Mouse (Mus musculus) CH12.LX (cell line): ENCODE results near the gene Lmntd2. TPM values are rescaled to one million over a fixed set of nuclear protein-coding genes. Genes with fewer than 3 reads are reported as not detected.

Experiments used
- DNase-seq: peaks from one replicate; pipeline ENCODE4 v3.0.0-alpha.2; 2013; ENCODE audit errors: extremely low read depth
- H3K27ac ChIP-seq: 2 replicates; pipeline ENCODE4 v1.5.1; 2012; ENCODE audit warnings: low read depth, mild to moderate bottlenecking, control low read depth, moderate library complexity; ENCODE audit not compliant: insufficient read depth
- H3K27me3 ChIP-seq: replicated peaks from 2 replicates; pipeline ENCODE3; 2012; ENCODE audit warnings: inconsistent platforms
- H3K36me3 ChIP-seq, 2 experiments: replicated peaks in 1 of 2; 2 replicates each; pipeline versions ENCODE3 to v1.6.1; 2012; ENCODE audit warnings: inconsistent platforms in 1 of 2, low read length in 1 of 2, mild to moderate bottlenecking in 1 of 2, mixed read lengths in 1 of 2, moderate library complexity in 1 of 2; ENCODE audit not compliant: control insufficient read depth in 1 of 2, insufficient read depth in 1 of 2
- H3K4me1 ChIP-seq, 2 experiments: 2 replicates each; pipeline ENCODE4 v1.6.1; 2012; ENCODE audit warnings: inconsistent platforms in 1 of 2, moderate library complexity in 1 of 2; ENCODE audit not compliant: insufficient read depth in 2 of 2, control insufficient read depth in 1 of 2
- H3K4me2 ChIP-seq: 2 replicates; pipeline ENCODE4 v1.6.1; 2012; ENCODE audit warnings: low read depth, mild to moderate bottlenecking, control low read depth; ENCODE audit not compliant: poor library complexity, insufficient read depth, severe bottlenecking
- H3K4me3 ChIP-seq, 3 experiments: fragments of 150-350 bp in 1 of 3; sonication (generic) in 1 of 3; replicated peaks in 1 of 3; 2 replicates each; pipeline versions ENCODE3 to v1.5.1; 2011 to 2012; ENCODE audit warnings: low read depth in 2 of 3, low read length in 2 of 3, mild to moderate bottlenecking in 2 of 3, moderate library complexity in 2 of 3, control low read depth in 1 of 3, improper control_type of control experiment in 1 of 3, inconsistent platforms in 1 of 3, mixed read lengths in 1 of 3; ENCODE audit not compliant: poor library complexity in 1 of 3
- H3K79me2 ChIP-seq: replicated peaks from 2 replicates; pipeline ENCODE4 v1.6.1; 2012; ENCODE audit warnings: mild to moderate bottlenecking, moderate library complexity; ENCODE audit not compliant: control insufficient read depth, poor library complexity, insufficient read depth, severe bottlenecking; ENCODE audit errors: extremely low read depth
- H3K9ac ChIP-seq: 2 replicates; pipeline ENCODE4 v1.6.1; 2012; ENCODE audit warnings: low read depth, mild to moderate bottlenecking, control low read depth, moderate library complexity; ENCODE audit not compliant: insufficient read depth
- H3K9me3 ChIP-seq: replicated peaks from 2 replicates; pipeline ENCODE3; 2012; ENCODE audit warnings: low read length, inconsistent platforms, mixed read lengths
- BHLHE40 ChIP-seq: IDR thresholded peaks from 2 replicates; pipeline ENCODE4 v1.6.1; 2011; ENCODE audit warnings: mild to moderate bottlenecking, low read depth, low read length, improper control_type of control experiment
- CHD2 ChIP-seq: IDR thresholded peaks from 2 replicates; pipeline ENCODE4 v1.6.1; 2011; ENCODE audit warnings: low read length, improper control_type of control experiment
- CTCF ChIP-seq, 2 experiments: IDR thresholded peaks in 1 of 2; conservative IDR thresholded peaks in 1 of 2; 2 replicates each; pipeline ENCODE4 v1.5.1; 2011 to 2012; ENCODE audit warnings: low read depth in 2 of 2, low read length in 2 of 2, improper control_type of control experiment in 1 of 2, inconsistent platforms in 1 of 2, mild to moderate bottlenecking in 1 of 2, moderate library complexity in 1 of 2
- E2F4 ChIP-seq: IDR thresholded peaks from 2 replicates; pipeline ENCODE4 v1.6.1; 2011; ENCODE audit warnings: low read depth, low read length, improper control_type of control experiment; ENCODE audit not compliant: insufficient replicate concordance
- ELF1 ChIP-seq: IDR thresholded peaks from 2 replicates; pipeline ENCODE4 v1.6.1; 2014; ENCODE audit warnings: low read depth, mild to moderate bottlenecking, inconsistent platforms, low read length, improper control_type of control experiment
- EP300 ChIP-seq: IDR thresholded peaks from 2 replicates; pipeline ENCODE4 v1.6.1; 2011; ENCODE audit warnings: low read length, improper control_type of control experiment
- ETS1 ChIP-seq: conservative IDR thresholded peaks from 2 replicates; pipeline ENCODE4 v1.6.1; 2012; ENCODE audit warnings: low read depth, mild to moderate bottlenecking, inconsistent platforms, low read length, improper control_type of control experiment, moderate library complexity
- GABPA ChIP-seq: IDR thresholded peaks from 2 replicates; pipeline ENCODE4 v1.6.1; 2012; ENCODE audit warnings: low read depth, low read length, improper control_type of control experiment, inconsistent platforms; ENCODE audit not compliant: insufficient replicate concordance
- HCFC1 ChIP-seq: IDR thresholded peaks from 2 replicates; pipeline ENCODE4 v1.6.1; 2012; ENCODE audit warnings: low read depth, mild to moderate bottlenecking, inconsistent platforms, low read length, improper control_type of control experiment
- JUN ChIP-seq: IDR thresholded peaks from 2 replicates; pipeline ENCODE4 v1.6.1; 2011; ENCODE audit warnings: low read depth, mild to moderate bottlenecking, low read length, improper control_type of control experiment, moderate library complexity; ENCODE audit not compliant: insufficient read depth
- KAT2A ChIP-seq: IDR thresholded peaks from 2 replicates; pipeline ENCODE4 v1.6.1; 2012; ENCODE audit warnings: low read length, improper control_type of control experiment, inconsistent platforms; ENCODE audit not compliant: insufficient replicate concordance
- MAFK ChIP-seq: IDR thresholded peaks from 2 replicates; pipeline ENCODE4 v1.6.1; 2011; ENCODE audit warnings: low read length, improper control_type of control experiment; ENCODE audit not compliant: insufficient replicate concordance
- MAX ChIP-seq: IDR thresholded peaks from 2 replicates; pipeline ENCODE4 v1.6.1; 2011; ENCODE audit warnings: low read length, improper control_type of control experiment
- MAZ ChIP-seq: IDR thresholded peaks from 2 replicates; pipeline ENCODE4 v1.6.1; 2012; ENCODE audit warnings: low read depth, mild to moderate bottlenecking, inconsistent platforms, low read length, improper control_type of control experiment, moderate library complexity
- MEF2A ChIP-seq: IDR thresholded peaks from 2 replicates; pipeline ENCODE4 v1.6.1; 2014; ENCODE audit warnings: low read depth, mild to moderate bottlenecking, inconsistent platforms, low read length, improper control_type of control experiment, borderline replicate concordance
- MXI1 ChIP-seq: IDR thresholded peaks from 2 replicates; pipeline ENCODE4 v1.6.1; 2011; ENCODE audit warnings: mild to moderate bottlenecking, low read depth, low read length, improper control_type of control experiment
- NELFE ChIP-seq: IDR thresholded peaks from 2 replicates; pipeline ENCODE4 v1.6.1; 2011; ENCODE audit warnings: low read depth, low read length, improper control_type of control experiment
- NRF1 ChIP-seq: IDR thresholded peaks from 2 replicates; pipeline ENCODE4 v1.6.1; 2014; ENCODE audit warnings: low read depth, mild to moderate bottlenecking, inconsistent platforms, low read length, improper control_type of control experiment, moderate library complexity
- POLR2A ChIP-seq: IDR thresholded peaks from 2 replicates; pipeline ENCODE4 v1.6.1; 2011; ENCODE audit warnings: low read depth, mild to moderate bottlenecking, improper control_type of control experiment, low read length
- RAD21 ChIP-seq: IDR thresholded peaks from 2 replicates; pipeline ENCODE4 v1.6.1; 2011; ENCODE audit warnings: low read depth, mild to moderate bottlenecking, low read length, improper control_type of control experiment, moderate library complexity
- RCOR1 ChIP-seq: conservative IDR thresholded peaks from 2 replicates; pipeline ENCODE4 v1.6.1; 2012; ENCODE audit warnings: low read depth, mild to moderate bottlenecking, inconsistent platforms, low read length, improper control_type of control experiment
- TBP ChIP-seq: conservative IDR thresholded peaks from 2 replicates; pipeline ENCODE4 v1.6.1; 2011; ENCODE audit warnings: low read depth, low read length, improper control_type of control experiment
- TCF12 ChIP-seq: IDR thresholded peaks from 2 replicates; pipeline ENCODE4 v1.6.1; 2014; ENCODE audit warnings: low read depth, mild to moderate bottlenecking, inconsistent platforms, low read length, improper control_type of control experiment
- UBTF ChIP-seq: IDR thresholded peaks from 2 replicates; pipeline ENCODE4 v1.6.1; 2012; ENCODE audit warnings: low read depth, mild to moderate bottlenecking, inconsistent platforms, low read length, improper control_type of control experiment, moderate library complexity
- USF1 ChIP-seq: IDR thresholded peaks from 2 replicates; pipeline ENCODE4 v1.6.1; 2014; ENCODE audit warnings: low read depth, mild to moderate bottlenecking, inconsistent platforms, low read length, improper control_type of control experiment
- ZNF384 ChIP-seq: IDR thresholded peaks from 2 replicates; pipeline ENCODE4 v1.6.1; 2012; ENCODE audit warnings: low read depth, low read length, improper control_type of control experiment, inconsistent platforms
- dilution Hi-C: fragments of 300-500 bp; cut with MboI; formaldehyde crosslinking; loops from 2 replicates; pipeline ENCODE4 v1.14.3; 2020; ENCODE audit warnings: low sequenced_read_pairs; ENCODE audit not compliant: extremely low pct_unique_long_range_greater_than_20kb, extremely low pct_ligation_motif_present
- in situ Hi-C: fragments of 300-500 bp; cut with MboI; formaldehyde crosslinking; loops from 3 replicates; pipeline ENCODE4 v1.14.3; 2019; ENCODE audit warnings: low sequenced_read_pairs, low pct_ligation_motif_present, low pct_unique_long_range_greater_than_20kb, mixed read lengths
- polyA plus RNA-seq: library from polyadenylated mRNA; unstranded; fragments of >175 nt; gene quantifications from 2 replicates; pipeline ENCODE4 v1.2.1, GENCODE M21; 2012; ENCODE audit warnings: low read depth; ENCODE audit not compliant: insufficient read length
- total RNA-seq, 2 experiments: library from RNA; depleted of rRNA; stranded (reverse); fragments of 300-350 nt in 1 of 2; fragments of >200 nt in 1 of 2; gene quantifications; 2 replicates each; pipeline ENCODE4 v1.2.3; 2012 to 2014

Lmntd2 gene
- total and polyA plus RNA-seq, 3 experiments, result 0.89 to 1.1 (median 0.97) TPM

DNA sequence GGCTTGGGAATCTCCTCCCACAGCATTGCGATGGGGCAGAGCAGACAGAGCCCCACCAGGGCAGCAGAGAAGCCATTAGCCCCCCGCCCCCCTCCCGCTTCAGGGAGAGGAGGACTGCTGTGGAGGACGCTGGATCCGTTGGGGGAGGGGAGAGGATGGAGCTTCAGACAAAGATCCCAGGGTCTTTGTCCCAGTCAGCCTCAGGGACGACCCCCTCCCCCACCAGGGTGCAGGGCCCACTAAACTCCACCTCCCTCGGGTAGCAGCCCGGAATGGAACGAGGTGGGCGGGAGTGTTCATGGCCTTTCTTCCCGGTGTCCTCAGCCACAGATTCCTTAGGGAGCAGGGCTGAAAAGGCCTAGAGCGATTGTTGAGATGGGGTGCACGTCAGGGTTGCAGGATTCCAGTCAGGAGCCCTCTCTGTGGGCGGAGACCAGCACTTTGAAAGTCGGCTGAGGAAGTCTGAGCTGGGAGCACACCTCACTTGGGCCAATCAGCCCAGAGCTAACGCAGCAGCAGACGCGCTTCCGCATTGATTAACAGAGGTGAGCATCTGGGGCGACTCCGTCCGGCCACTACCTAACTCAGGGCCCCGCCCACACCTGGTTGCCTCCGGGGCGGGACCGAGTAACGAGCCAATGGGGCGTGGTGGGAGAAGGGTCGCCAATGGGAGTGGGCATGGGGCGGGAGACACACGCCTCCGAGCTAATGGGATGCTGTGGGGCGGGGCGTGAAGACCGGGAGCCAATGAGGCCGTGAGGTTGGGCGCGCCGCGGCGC is 1.4 kb upstream of the Lmntd2 start, which contains the start of gene Rassf7:
TSS of gene Rassf7 (plus strand) at position 760 of the 779 bp plus-strand sequence.
- peaks cover 0 to 28% of the 10 kb centered on the region in 2 experiments for H3K36me3 ChIP-seq
- H3K4me2 ChIP-seq, result peak within 1 kb of the TSS; percentile 64
- TF ChIP-seq TBP, result 0 out of 2 replicates have a peak, but pooled peaks have one; percentile 63
- TF ChIP-seq RCOR1, result 0 out of 2 replicates have a peak, but pooled peaks have one; percentile 18
- TF ChIP-seq CHD2, result peak; percentile 66; the same call in 1 of the 2 replicates
- no peak for TF ChIP-seq ZNF384
- peak; percentile 81 for TF ChIP-seq POLR2A
- TF ChIP-seq MAZ, result peak; percentile 9; the same call in 1 of the 2 replicates
- peak; percentile 94 for TF ChIP-seq ELF1
- TF ChIP-seq TCF12, result peak; percentile 61; the same call in 1 of the 2 replicates
- TF ChIP-seq JUN, result no peak
- peak; percentile 26; the same call in 1 of the 2 replicates for TF ChIP-seq HCFC1
- no peak for TF ChIP-seq MEF2A
- peak; percentile 61 for TF ChIP-seq MXI1
- TF ChIP-seq NRF1, result peak; percentile 31; the same call in 1 of the 2 replicates
- TF ChIP-seq BHLHE40, result no peak
- peak; percentile 67; the same call in 1 of the 2 replicates for TF ChIP-seq NELFE
- H3K79me2 ChIP-seq, result no peaks in the 10 kb centered on the region
- in situ Hi-C loops, result no loop called here
- H3K9ac ChIP-seq, result peak within 1 kb of the TSS; percentile 49
- peaks cover 32% of the 10 kb centered on the region for H3K27me3 ChIP-seq
- H3K4me3 ChIP-seq, result peak within 1 kb of the TSS; percentile 65 to 84 (median 74)
- peaks cover 10 to 30% of the 10 kb centered on the region in 2 experiments for H3K4me1 ChIP-seq
- no peaks in the 10 kb centered on the region for H3K9me3 ChIP-seq
- H3K27ac ChIP-seq, result no peak within 1 kb of the TSS; the same call in 1 of the 2 replicates
- dilution Hi-C loops, result no loop called here
- DNase-seq, result peak; percentile 98

DNA sequence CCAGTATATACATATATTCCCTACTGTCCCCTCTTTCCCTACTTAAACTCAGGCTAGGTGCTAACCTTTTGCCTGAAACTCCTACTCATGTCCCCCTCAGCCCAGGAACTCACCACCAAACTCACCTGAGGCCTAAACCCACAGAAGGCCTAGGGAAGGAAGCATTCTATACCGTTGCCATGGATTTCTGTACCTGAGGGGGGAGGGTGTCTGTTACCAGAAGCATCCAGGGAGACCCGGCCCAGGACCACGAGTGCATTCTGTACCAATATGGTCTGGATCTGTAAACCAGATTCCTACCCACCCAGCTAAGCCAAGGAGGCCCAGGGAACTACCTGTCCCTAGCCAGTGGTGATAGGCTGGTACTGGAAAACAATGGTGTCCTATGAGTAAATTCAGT is 430 bp upstream of the Lmntd2 start:
- no peak for TF ChIP-seq ZNF384
- TF ChIP-seq NELFE, result no peak
- TF ChIP-seq EP300, result no peak
- TF ChIP-seq TCF12, result no peak
- no peak for TF ChIP-seq MAX
- no peak for TF ChIP-seq TBP
- no peak for TF ChIP-seq USF1
- TF ChIP-seq MAFK, result no peak
- TF ChIP-seq ETS1, result no peak
- TF ChIP-seq MAZ, result no peak
- TF ChIP-seq UBTF, result no peak
- no peak for TF ChIP-seq GABPA
- TF ChIP-seq KAT2A, result no peak
- TF ChIP-seq RCOR1, result no peak
- TF ChIP-seq CTCF (conservative IDR thresholded peaks at IDR 0.05 in 1 of 2, IDR thresholded peaks at IDR 0.05 in 1 of 2; ENCODE audit: low read depth in 2 of 2, low read length in 2 of 2), result no peak
- TF ChIP-seq BHLHE40, result no peak
- no peak for TF ChIP-seq RAD21
- no peak for TF ChIP-seq E2F4
- TF ChIP-seq CHD2, result no peak
- Histone ChIP-seq H3K27ac (no peak overlapping the region), H3K4me3 (no peak overlapping the region), H3K9ac (no peak overlapping the region), H3K27me3 (peaks cover 34% of the 10 kb centered on the region), H3K9me3 (no peaks in the 10 kb centered on the region), H3K4me2 (no peak overlapping the region), H3K4me1 (peaks cover 10 to 21% of the 10 kb centered on the region in 2 experiments), H3K79me2 (no peaks in the 10 kb centered on the region), H3K36me3 (peaks cover 0 to 21% of the 10 kb centered on the region in 2 experiments)
- no peak for DNase-seq
- dilution Hi-C loops (no loop called here), in situ Hi-C loops (no loop called here)
